Mouse (Mus musculus) skeletal muscle tissue, adult 2 months (tissue): ENCODE results near the gene Foxp3.
A peak's percentile ranks its signal among the peaks of the same experiment; 100 is the strongest.

Experiments used
- DNase-seq: peaks from one replicate; pipeline ENCODE4 v3.0.0-alpha.2; 2012; ENCODE audit warnings: low read depth, low spot score

The Foxp3 gene

DNA sequence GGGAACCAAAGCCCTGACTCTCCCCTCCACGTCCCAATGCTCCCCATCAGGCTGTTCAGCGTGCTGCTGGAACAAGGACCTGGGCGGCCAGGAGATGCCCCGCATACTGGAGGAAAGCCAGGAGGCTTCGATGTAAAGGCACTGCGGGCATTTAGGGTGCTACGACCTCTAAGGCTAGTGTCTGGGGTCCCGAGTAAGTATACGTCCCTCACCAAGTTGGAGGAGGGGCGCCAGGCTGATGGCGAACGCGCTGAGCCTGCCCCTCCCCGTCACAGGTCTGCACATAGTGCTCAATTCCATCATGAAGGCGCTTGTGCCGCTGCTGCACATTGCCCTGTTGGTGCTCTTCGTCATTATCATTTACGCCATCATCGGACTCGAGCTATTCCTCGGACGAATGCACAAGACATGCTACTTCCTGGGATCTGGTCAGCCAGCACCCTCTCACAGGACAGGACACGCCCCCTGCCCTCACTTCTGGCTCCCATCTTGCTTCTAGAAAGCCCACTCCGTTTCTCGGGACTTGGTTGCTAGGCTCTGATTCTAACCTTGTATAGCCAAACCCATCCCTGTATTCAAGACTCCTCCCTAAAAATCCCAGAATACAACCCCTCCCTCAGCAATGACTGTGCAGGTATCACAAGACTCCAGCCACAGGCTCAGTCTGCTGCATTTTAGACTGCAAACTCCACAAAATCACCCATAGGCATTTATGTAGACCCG is 37.3 kb downstream of the Foxp3 start:
- no peak for DNase-seq

DNA sequence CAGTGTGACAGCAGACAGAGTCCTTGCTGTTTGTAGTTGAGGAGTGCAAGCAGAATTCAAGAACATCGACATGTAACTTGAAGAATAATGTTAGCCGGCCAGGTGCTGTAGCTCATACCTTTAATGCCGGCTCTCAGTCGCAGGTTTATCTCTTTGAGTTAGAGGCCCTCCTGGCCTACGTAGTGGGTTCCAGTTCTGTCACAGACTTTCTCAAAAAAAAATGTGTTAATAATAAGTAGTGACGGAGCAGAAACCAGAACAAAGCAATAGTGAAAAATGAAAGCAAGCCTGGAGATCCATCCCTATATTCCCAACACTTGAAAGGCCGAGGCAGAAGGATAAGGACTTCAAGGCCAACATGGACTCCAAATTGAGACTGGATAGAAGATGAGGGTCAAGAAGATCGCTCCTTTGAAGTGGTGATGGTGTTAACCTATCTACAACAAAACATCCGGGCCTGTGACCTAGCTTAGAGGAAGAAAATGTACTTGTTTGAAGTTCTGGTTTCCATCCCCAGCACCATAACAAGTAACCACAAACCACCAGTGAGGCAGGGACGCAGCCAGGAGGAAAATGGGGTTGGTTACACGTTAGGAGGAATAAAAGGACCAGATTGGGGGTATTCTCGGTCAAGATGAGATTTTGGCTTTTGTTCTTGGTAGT is 44.6 kb downstream of the Foxp3 start:
- no peak for DNase-seq

DNA sequence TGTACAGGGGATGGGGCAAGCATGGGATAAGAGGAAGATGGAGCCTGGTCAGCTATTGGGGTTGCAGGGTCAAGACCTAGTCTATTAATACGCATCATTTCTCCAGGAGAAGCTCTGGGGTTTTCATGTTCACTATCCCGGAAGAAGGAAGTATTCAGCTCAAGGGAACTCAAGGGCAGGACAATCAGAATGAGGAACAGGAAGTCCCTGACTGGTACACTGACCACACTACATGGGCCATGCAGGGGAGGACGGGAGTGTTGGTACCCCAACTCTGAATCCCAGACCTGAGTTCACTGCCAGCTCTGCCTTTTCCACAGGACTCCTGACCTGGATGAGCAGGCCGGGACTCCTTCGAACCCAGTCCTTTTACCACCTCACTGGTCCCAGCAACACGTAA is 59.1 kb downstream of the Foxp3 start:
- DNase-seq: no peak

DNA sequence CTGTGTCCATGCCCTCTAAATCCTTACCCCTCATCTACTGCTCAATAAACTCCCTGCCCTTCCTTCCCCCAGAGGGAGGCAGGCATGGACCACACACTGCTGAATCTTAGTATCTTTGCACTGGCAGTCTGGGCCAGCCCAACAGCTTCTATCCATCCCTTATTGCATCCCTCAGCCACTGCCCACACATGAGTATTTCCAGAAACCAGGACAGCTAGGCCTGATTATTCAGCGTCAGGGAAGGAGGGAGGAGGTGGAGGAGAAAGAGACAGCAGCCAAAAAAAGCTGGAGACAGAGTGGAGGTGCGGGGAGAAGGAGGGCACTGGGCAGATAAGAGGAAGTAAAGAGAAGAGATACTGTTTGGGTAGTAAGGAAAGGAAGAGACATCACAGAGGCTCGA is 61.7 kb downstream of the Foxp3 start:
- DNase-seq: no peak

DNA sequence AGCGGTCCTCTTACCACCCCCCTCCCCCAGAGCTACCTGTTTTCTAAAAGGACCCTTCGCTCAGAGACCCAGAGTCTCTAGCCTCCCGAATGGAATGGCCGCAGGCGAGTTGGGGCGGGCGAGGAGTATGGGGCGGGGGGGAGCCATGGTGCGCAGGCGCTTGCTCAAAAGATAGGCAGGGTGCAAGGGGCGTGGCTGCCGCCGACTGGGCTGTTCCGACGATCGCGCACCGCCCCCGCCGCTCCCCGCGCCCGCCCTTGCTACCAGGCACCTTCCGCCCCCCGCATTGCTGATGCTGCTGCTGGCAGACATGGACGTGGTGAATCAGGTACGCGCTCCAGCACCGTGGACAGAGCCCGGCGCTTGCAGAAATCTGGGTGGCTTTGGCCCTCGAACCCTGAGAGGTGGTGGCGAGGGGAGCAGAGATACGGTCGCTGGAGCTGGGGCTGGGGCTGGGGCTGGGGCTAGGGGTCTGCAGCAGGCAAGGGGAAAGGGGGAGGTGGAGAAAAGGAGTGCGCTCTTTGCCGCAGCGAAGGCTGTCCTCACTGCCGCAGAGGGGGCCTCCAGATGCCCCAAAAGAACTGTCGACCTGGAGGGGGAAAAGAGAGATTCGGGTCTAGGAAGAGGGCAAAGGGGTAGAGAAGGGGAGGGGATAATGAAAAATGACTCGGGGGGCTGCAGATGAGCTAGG is 65.1 kb downstream of the Foxp3 start, which contains the start of gene Syp:
TSS of gene Syp (plus strand) at position 71 of the 691 bp plus-strand sequence.
- peak; percentile 42 for DNase-seq

DNA sequence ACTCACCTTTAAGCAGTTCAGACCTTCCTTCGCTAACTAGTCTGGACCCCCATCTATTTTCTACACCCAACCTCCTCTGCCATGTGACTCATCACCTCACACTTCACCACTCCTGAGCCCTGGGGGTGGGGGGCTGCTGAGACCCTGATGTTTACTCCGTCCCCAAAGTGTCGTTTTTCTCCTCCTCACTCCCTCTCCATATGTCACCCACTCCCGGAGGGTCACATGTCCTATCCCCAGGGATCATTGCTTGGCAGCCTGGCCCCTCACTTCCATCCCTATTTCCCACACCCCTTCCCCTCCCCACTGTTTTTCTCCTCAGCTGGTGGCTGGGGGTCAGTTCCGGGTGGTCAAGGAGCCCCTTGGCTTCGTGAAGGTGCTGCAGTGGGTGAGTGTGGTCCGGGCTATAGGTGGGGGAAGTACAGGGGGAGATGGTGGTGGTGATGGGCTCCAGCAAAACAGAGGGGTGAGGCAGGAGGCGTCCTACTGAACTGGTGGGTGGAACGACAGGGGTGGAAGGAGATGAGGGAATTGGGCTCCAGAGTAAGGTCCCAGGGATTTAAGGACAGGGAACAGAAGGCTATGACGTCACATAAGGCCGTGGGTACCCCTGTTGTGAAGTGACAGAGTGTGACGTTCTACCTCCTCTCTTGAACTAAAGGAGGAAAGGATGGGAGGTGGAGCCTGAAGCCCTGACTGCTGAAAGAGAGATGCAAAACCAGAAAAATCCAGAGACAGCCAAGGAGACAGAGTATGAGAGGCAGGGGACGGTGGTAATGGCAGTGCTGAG is 66.3 kb downstream of the Foxp3 start:
- no peak for DNase-seq

DNA sequence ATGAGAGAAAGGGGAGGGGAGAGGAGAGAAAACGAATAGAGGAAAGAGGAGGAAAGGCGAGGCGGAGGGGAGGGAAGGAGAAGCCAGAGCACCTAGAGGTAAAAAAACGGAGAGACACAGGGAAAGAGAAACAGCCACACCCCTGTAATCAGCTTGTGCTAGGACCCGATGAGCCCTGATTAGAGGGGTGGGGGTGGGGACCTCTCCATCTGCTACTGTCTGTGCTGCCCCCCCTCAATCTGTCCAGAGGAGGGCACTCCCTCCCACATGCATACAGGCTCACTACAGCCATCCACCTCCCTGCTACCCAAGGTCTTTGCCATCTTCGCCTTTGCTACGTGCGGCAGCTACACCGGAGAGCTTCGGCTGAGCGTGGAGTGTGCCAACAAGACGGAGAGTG is 67.3 kb downstream of the Foxp3 start:
- DNase-seq: no peak
